Mouse (Mus musculus): Measurements from ENCODE around the gene Tmem191c. TPM values are rescaled to one million over a fixed set of nuclear protein-coding genes. Genes with fewer than 3 reads are reported as not detected.
"Not testable (repeated sequence)": the region's sequence is repeated elsewhere in the genome, so short reads cannot be mapped to it uniquely, and the experiment has no call there.

Gene Tmem191c
- 10.2 and 11.1 TPM in 2 replicates for polyA plus RNA-seq (2014; fragmentation: Nextera tagmentation; extraction: Ambion mirVana)

- Histone ChIP-seq H3K9ac (ENCODE audit: low read depth, low read length) (peak within 1 kb of the TSS; percentile 59), H3K9me3 (ENCODE audit: control insufficient read depth, low read length) (peaks cover under 1% of the 10 kb centered on the region; the same call in 1 of the 2 replicates), H3K27ac (ENCODE audit: low read depth, low read length) (peak within 1 kb of the TSS; percentile 78), H3K4me1 (ENCODE audit: control insufficient read depth, insufficient read depth, low read length) (peaks cover 18% of the 10 kb centered on the region), H3K36me3 (ENCODE audit: control insufficient read depth, insufficient read depth, low read length) (peaks cover 7% of the 10 kb centered on the region; the same call in 1 of the 2 replicates), H3K27me3 (ENCODE audit: control insufficient read depth, insufficient read depth, low read length) (peaks cover 11% of the 10 kb centered on the region), H3K4me2 (replicated peaks; ENCODE audit: low read depth, low read length) (peak within 1 kb of the TSS; percentile 96), H3K4me3 (ENCODE audit: low read length) (peak within 1 kb of the TSS; percentile 62)
- WGBS = 60% methylated on average over 7 of the region's 7 CpGs
- no peak for ATAC-seq (ENCODE audit: low FRiP score, low TSS enrichment)
Observed at GRCm38 (mm10) chr16:17275721-17276120, at the start of gene Tmem191c. Gene Tmem191c (plus strand): TSS chr16:17276077.

- Histone ChIP-seq H3K4me3 (ENCODE audit: low read length) (no peak overlapping the region), H3K4me1 (ENCODE audit: control insufficient read depth, insufficient read depth, low read length) (no peaks in the 10 kb centered on the region), H3K4me2 (replicated peaks; ENCODE audit: low read depth, low read length) (no peak overlapping the region), H3K27ac (ENCODE audit: low read depth, low read length) (no peak overlapping the region), H3K36me3 (ENCODE audit: control insufficient read depth, insufficient read depth, low read length) (no peaks in the 10 kb centered on the region), H3K9ac (ENCODE audit: low read depth, low read length) (no peak overlapping the region), H3K27me3 (ENCODE audit: control insufficient read depth, insufficient read depth, low read length) (no peaks in the 10 kb centered on the region), H3K9me3 (ENCODE audit: control insufficient read depth, low read length) (no peaks in the 10 kb centered on the region)
- ATAC-seq (ENCODE audit: low FRiP score, low TSS enrichment) = no peak
Observed at GRCm38 (mm10) chr16:17226496-17226895, 49.4 kb upstream of the Tmem191c start.

- H3K36me3 ChIP-seq (ENCODE audit: control insufficient read depth, insufficient read depth, low read length); H3K4me3 ChIP-seq (ENCODE audit: low read length); ATAC-seq (ENCODE audit: low FRiP score, low TSS enrichment); H3K9ac ChIP-seq (ENCODE audit: low read depth, low read length); H3K27me3 ChIP-seq (ENCODE audit: control insufficient read depth, insufficient read depth, low read length); H3K4me2 ChIP-seq (replicated peaks; ENCODE audit: low read depth, low read length); H3K9me3 ChIP-seq (ENCODE audit: control insufficient read depth, low read length); H3K27ac ChIP-seq (ENCODE audit: low read depth, low read length): not testable (repeated sequence)
- 91% methylated on average over 2 of the region's 2 CpGs for WGBS
- H3K4me1 ChIP-seq (ENCODE audit: control insufficient read depth, insufficient read depth, low read length) = peaks cover 16% of the 10 kb centered on the region
Observed at GRCm38 (mm10) chr16:17231523-17231922, 44.4 kb upstream of the Tmem191c start.

- H3K4me1 ChIP-seq (ENCODE audit: control insufficient read depth, insufficient read depth, low read length) = peaks cover 16% of the 10 kb centered on the region
- no peaks in the 10 kb centered on the region for H3K36me3 ChIP-seq (ENCODE audit: control insufficient read depth, insufficient read depth, low read length)
- H3K4me2 ChIP-seq (replicated peaks; ENCODE audit: low read depth, low read length) = peak within 1 kb of the TSS; percentile 95
- ATAC-seq (ENCODE audit: low FRiP score, low TSS enrichment) = peak; percentile 99
- peak within 1 kb of the TSS; percentile 87 for H3K4me3 ChIP-seq (ENCODE audit: low read length)
- no peaks in the 10 kb centered on the region for H3K9me3 ChIP-seq (ENCODE audit: control insufficient read depth, low read length)
- H3K27ac ChIP-seq (ENCODE audit: low read depth, low read length) = peak within 1 kb of the TSS; percentile 86
- no peaks in the 10 kb centered on the region for H3K27me3 ChIP-seq (ENCODE audit: control insufficient read depth, insufficient read depth, low read length)
- under 1% methylated on average over 59 of the region's 59 CpGs for WGBS
- H3K9ac ChIP-seq (ENCODE audit: low read depth, low read length) = peak within 1 kb of the TSS; percentile 85
Observed at GRCm38 (mm10) chr16:17232794-17233701, 42.8 kb upstream of the Tmem191c start, which contains the start of gene Hic2. Gene Hic2 (plus strand): TSS chr16:17233572.

- Histone ChIP-seq H3K4me3 (ENCODE audit: low read length) (peak overlapping the region; percentile 87), H3K9me3 (ENCODE audit: control insufficient read depth, low read length) (no peaks in the 10 kb centered on the region), H3K27me3 (ENCODE audit: control insufficient read depth, insufficient read depth, low read length) (no peaks in the 10 kb centered on the region), H3K4me1 (ENCODE audit: control insufficient read depth, insufficient read depth, low read length) (peaks cover 19% of the 10 kb centered on the region), H3K27ac (ENCODE audit: low read depth, low read length) (peak overlapping the region; percentile 86), H3K9ac (ENCODE audit: low read depth, low read length) (peak overlapping the region; percentile 85), H3K4me2 (replicated peaks; ENCODE audit: low read depth, low read length) (peak overlapping the region; percentile 95), H3K36me3 (ENCODE audit: control insufficient read depth, insufficient read depth, low read length) (no peaks in the 10 kb centered on the region)
- peak; percentile 51 for ATAC-seq (ENCODE audit: low FRiP score, low TSS enrichment)
- 1% methylated on average over 62 of the region's 62 CpGs for WGBS
Observed at GRCm38 (mm10) chr16:17233702-17234498, 42.0 kb upstream of the Tmem191c start.

- ATAC-seq (ENCODE audit: low FRiP score, low TSS enrichment) = peak; percentile 2
- under 1% methylated on average over 12 of the region's 12 CpGs for WGBS
Observed at GRCm38 (mm10) chr16:17234499-17234895, 41.4 kb upstream of the Tmem191c start.

GRCm38 (mm10) chr16:17234916-17235665, 40.8 kb upstream of the Tmem191c start:
- WGBS = 38% methylated on average over 9 of the region's 9 CpGs
- H3K4me1 ChIP-seq (ENCODE audit: control insufficient read depth, insufficient read depth, low read length) = peaks cover 25% of the 10 kb centered on the region
- peak overlapping the region; percentile 85; the same call in 1 of the 2 replicates for H3K9ac ChIP-seq (ENCODE audit: low read depth, low read length)
- no peaks in the 10 kb centered on the region for H3K9me3 ChIP-seq (ENCODE audit: control insufficient read depth, low read length)
- peak overlapping the region; percentile 87 for H3K4me3 ChIP-seq (ENCODE audit: low read length)
- no peaks in the 10 kb centered on the region for H3K36me3 ChIP-seq (ENCODE audit: control insufficient read depth, insufficient read depth, low read length)
- no peaks in the 10 kb centered on the region for H3K27me3 ChIP-seq (ENCODE audit: control insufficient read depth, insufficient read depth, low read length)
- H3K27ac ChIP-seq (ENCODE audit: low read depth, low read length) = no peak overlapping the region
- H3K4me2 ChIP-seq (replicated peaks; ENCODE audit: low read depth, low read length) = peak overlapping the region; percentile 95
- no peak for ATAC-seq (ENCODE audit: low FRiP score, low TSS enrichment)

More at GRCm38 (mm10) chr16:17234499-17234895, 41.4 kb upstream of the Tmem191c start:
- 0 out of 2 replicates have a peak overlapping the region, but pooled peaks have one; percentile 86 for H3K27ac ChIP-seq (ENCODE audit: low read depth, low read length)
- H3K4me3 ChIP-seq (ENCODE audit: low read length) = peak overlapping the region; percentile 87
- H3K9ac ChIP-seq (ENCODE audit: low read depth, low read length) = peak overlapping the region; percentile 85
- H3K4me1 ChIP-seq (ENCODE audit: control insufficient read depth, insufficient read depth, low read length) = peaks cover 24% of the 10 kb centered on the region
- H3K36me3 ChIP-seq (ENCODE audit: control insufficient read depth, insufficient read depth, low read length) = no peaks in the 10 kb centered on the region
- H3K27me3 ChIP-seq (ENCODE audit: control insufficient read depth, insufficient read depth, low read length) = no peaks in the 10 kb centered on the region
- peak overlapping the region; percentile 95 for H3K4me2 ChIP-seq (replicated peaks; ENCODE audit: low read depth, low read length)
- H3K9me3 ChIP-seq (ENCODE audit: control insufficient read depth, low read length) = no peaks in the 10 kb centered on the region

- peaks cover 29% of the 10 kb centered on the region for H3K4me1 ChIP-seq (ENCODE audit: control insufficient read depth, insufficient read depth, low read length)
- H3K27ac ChIP-seq (ENCODE audit: low read depth, low read length) = no peak overlapping the region
- H3K27me3 ChIP-seq (ENCODE audit: control insufficient read depth, insufficient read depth, low read length) = no peaks in the 10 kb centered on the region
- no peaks in the 10 kb centered on the region for H3K9me3 ChIP-seq (ENCODE audit: control insufficient read depth, low read length)
- no peak overlapping the region for H3K4me2 ChIP-seq (replicated peaks; ENCODE audit: low read depth, low read length)
- no peaks in the 10 kb centered on the region for H3K36me3 ChIP-seq (ENCODE audit: control insufficient read depth, insufficient read depth, low read length)
- no peak overlapping the region for H3K9ac ChIP-seq (ENCODE audit: low read depth, low read length)
- no peak for ATAC-seq (ENCODE audit: low FRiP score, low TSS enrichment)
- no peak overlapping the region for H3K4me3 ChIP-seq (ENCODE audit: low read length)
- 82% methylated on average over 3 of the region's 3 CpGs for WGBS
Observed at GRCm38 (mm10) chr16:17237634-17238033, 38.2 kb upstream of the Tmem191c start.
